Mouse (Mus musculus) hindbrain, embryonic 11.5 days (tissue): ENCODE data around the gene Gm1604a. TPM values are rescaled to one million over a fixed set of nuclear protein-coding genes. Genes with fewer than 3 reads are reported as not detected.
"Not testable (repeated sequence)": the region's sequence is repeated elsewhere in the genome, so short reads cannot be mapped to it uniquely, and the experiment has no call there.

Experiments
- ATAC-seq: fragments of 200-750 bp; cut with Nextera tagmentation; 2 replicates; pipeline ENCODE4 v1.8.0; 2017; ENCODE audit warnings: mild to moderate bottlenecking, moderate TSS enrichment, moderate library complexity; ENCODE audit not compliant: low FRiP score
- DNase-seq: peaks from one replicate; pipeline ENCODE4 v3.0.0-alpha.2; 2015; ENCODE audit warnings: low spot score
- H3K27ac ChIP-seq: fragments of 300-500 bp; sonication (generic); 2 replicates; pipeline ENCODE4 v1.5.1; 2014; ENCODE audit warnings: mild to moderate bottlenecking, low read depth, low read length
- H3K27me3 ChIP-seq: fragments of 300-500 bp; sonication (generic); 2 replicates; pipeline ENCODE4 v1.6.1; 2014; ENCODE audit warnings: mild to moderate bottlenecking, low read length, moderate library complexity, mixed read lengths; ENCODE audit not compliant: control insufficient read depth, insufficient read depth
- H3K36me3 ChIP-seq: fragments of 300-500 bp; sonication (generic); 2 replicates; pipeline ENCODE4 v1.6.1; 2014; ENCODE audit warnings: mild to moderate bottlenecking, low read length, moderate library complexity, mixed read lengths; ENCODE audit not compliant: control insufficient read depth, insufficient read depth
- H3K4me1 ChIP-seq: fragments of 300-500 bp; sonication (generic); replicated peaks from 2 replicates; pipeline ENCODE4 v1.6.1; 2014; ENCODE audit warnings: low read length, mixed read lengths; ENCODE audit not compliant: control insufficient read depth, insufficient read depth
- H3K4me2 ChIP-seq: fragments of 300-500 bp; sonication (generic); replicated peaks from 2 replicates; pipeline ENCODE4 v1.6.1; 2014; ENCODE audit warnings: mild to moderate bottlenecking, low read depth, low read length
- H3K4me3 ChIP-seq: fragments of 300-500 bp; sonication (generic); 2 replicates; pipeline ENCODE4 v1.5.1; 2014; ENCODE audit warnings: low read depth, low read length
- H3K9ac ChIP-seq: fragments of 300-500 bp; sonication (generic); 2 replicates; pipeline ENCODE4 v1.6.1; 2014; ENCODE audit warnings: low read depth, low read length
- H3K9me3 ChIP-seq: fragments of 300-500 bp; sonication (generic); 2 replicates; pipeline ENCODE4 v1.6.1; 2016; ENCODE audit warnings: low read length; ENCODE audit not compliant: control insufficient read depth
- whole genome bisulfite sequencing: fragments of 180-500 bp; shearing (Covaris S2); extraction: QIAGEN DNeasy Blood & Tissue Kit; methylation state at CpG from one replicate; pipeline ENCODE4 v1.1.7; 2014; 5-methylcytosine and 5-hydroxymethylcytosine counted together
- polyA plus RNA-seq: library from polyadenylated mRNA; unstranded; fragments of >200 nt; fragmentation: Nextera tagmentation; extraction: Ambion mirVana; gene quantifications from 2 replicates; pipeline ENCODE4 v1.2.1, GENCODE M21; 2014

Gm1604a gene
- polyA plus RNA-seq, 1 experiment from 2014 or later: not detected

- not testable (repeated sequence) for H3K27me3 ChIP-seq, H3K36me3 ChIP-seq, H3K4me1 ChIP-seq, DNase-seq, H3K4me2 ChIP-seq, H3K4me3 ChIP-seq, ATAC-seq, H3K9me3 ChIP-seq, H3K9ac ChIP-seq, H3K27ac ChIP-seq
- WGBS: no CpG with 5 or more reads among the region's 12 CpGs
Measured at GRCm38 (mm10) chr17:7085469-7086168, 60.3 kb downstream of the Gm1604a start.

GRCm38 (mm10) chr17:7086836-7087235 lies 61.5 kb downstream of the Gm1604a start:
- H3K36me3 ChIP-seq, H3K4me1 ChIP-seq, DNase-seq, ATAC-seq, H3K9me3 ChIP-seq, H3K27me3 ChIP-seq, H3K4me2 ChIP-seq, H3K4me3 ChIP-seq, H3K9ac ChIP-seq, H3K27ac ChIP-seq: not testable (repeated sequence)
- WGBS: 71% methylated on average over 6 of the region's 8 CpGs

GRCm38 (mm10) chr17:7097835-7098519 lies 72.6 kb downstream of the Gm1604a start:
- not testable (repeated sequence) for H3K9me3 ChIP-seq, H3K9ac ChIP-seq, H3K4me2 ChIP-seq, H3K4me1 ChIP-seq, H3K27ac ChIP-seq, H3K27me3 ChIP-seq, H3K36me3 ChIP-seq, DNase-seq, H3K4me3 ChIP-seq
- WGBS: no CpG with 5 or more reads among the region's 12 CpGs
- ATAC-seq: peak; percentile 65

- H3K4me1 ChIP-seq, ATAC-seq, DNase-seq, H3K4me3 ChIP-seq, H3K27ac ChIP-seq, H3K9ac ChIP-seq, H3K36me3 ChIP-seq, H3K4me2 ChIP-seq, H3K27me3 ChIP-seq, H3K9me3 ChIP-seq: not testable (repeated sequence)
- 68% methylated on average over 2 of the region's 10 CpGs for WGBS
Measured at GRCm38 (mm10) chr17:7099096-7099495, 73.7 kb downstream of the Gm1604a start.

GRCm38 (mm10) chr17:7102945-7103344 lies 77.6 kb downstream of the Gm1604a start:
- H3K9ac ChIP-seq, H3K27ac ChIP-seq, H3K4me3 ChIP-seq, H3K4me2 ChIP-seq, H3K9me3 ChIP-seq, DNase-seq, H3K27me3 ChIP-seq, H3K36me3 ChIP-seq, ATAC-seq, H3K4me1 ChIP-seq: not testable (repeated sequence)
- no CpG with 5 or more reads among the region's 7 CpGs for WGBS

- not testable (repeated sequence) for H3K36me3 ChIP-seq
Measured at GRCm38 (mm10) chr17:7111658-7112057, 86.3 kb downstream of the Gm1604a start.

GRCm38 (mm10) chr17:7116265-7116664 lies 90.9 kb downstream of the Gm1604a start:
- not testable (repeated sequence) for ATAC-seq, DNase-seq, H3K4me3 ChIP-seq, H3K9ac ChIP-seq, H3K4me1 ChIP-seq, H3K27ac ChIP-seq, H3K27me3 ChIP-seq, H3K9me3 ChIP-seq, H3K4me2 ChIP-seq, H3K36me3 ChIP-seq
- WGBS: 84% methylated on average over 5 of the region's 8 CpGs

More at GRCm38 (mm10) chr17:7111658-7112057, 86.3 kb downstream of the Gm1604a start:
- not testable (repeated sequence) for DNase-seq, ATAC-seq, H3K4me1 ChIP-seq, H3K9me3 ChIP-seq, H3K27me3 ChIP-seq, H3K4me2 ChIP-seq, H3K9ac ChIP-seq, H3K4me3 ChIP-seq, H3K27ac ChIP-seq
- WGBS: 96% methylated on average over 2 of the region's 4 CpGs

GRCm38 (mm10) chr17:7120835-7121234 lies 95.5 kb downstream of the Gm1604a start:
- H3K4me1 ChIP-seq, H3K9me3 ChIP-seq, H3K27ac ChIP-seq, H3K4me2 ChIP-seq, H3K27me3 ChIP-seq, DNase-seq, ATAC-seq, H3K9ac ChIP-seq, H3K36me3 ChIP-seq, H3K4me3 ChIP-seq: not testable (repeated sequence)
- 96% methylated on average over 3 of the region's 3 CpGs for WGBS

GRCm38 (mm10) chr17:7122554-7122953 lies 97.2 kb downstream of the Gm1604a start:
- ATAC-seq, H3K4me3 ChIP-seq, H3K27me3 ChIP-seq, H3K4me2 ChIP-seq, H3K27ac ChIP-seq, DNase-seq, H3K9me3 ChIP-seq, H3K9ac ChIP-seq, H3K36me3 ChIP-seq, H3K4me1 ChIP-seq: not testable (repeated sequence)
- WGBS: 73% methylated on average over 11 of the region's 11 CpGs
